Mouse (Mus musculus) erythroblast, adult 5-6 weeks (primary cell): ENCODE results near the gene Ufl1. TPM values are rescaled to one million over a fixed set of nuclear protein-coding genes. Genes with fewer than 3 reads are reported as not detected.
"Not testable (repeated sequence)": the region's sequence is repeated elsewhere in the genome, so short reads cannot be mapped to it uniquely, and the experiment has no call there.

ENCODE experiments used
- ATAC-seq: replicated peaks from 2 replicates; pipeline ENCODE4 v1.8.0; 2016; ENCODE audit warnings: moderate number of reproducible peaks, mild to moderate bottlenecking, moderate TSS enrichment, inconsistent platforms; ENCODE audit not compliant: poor library complexity, low FRiP score, severe bottlenecking
- total RNA-seq, 2 experiments: library from RNA; stranded (forward) in 1 of 2; stranded (reverse) in 1 of 2; fragments of 150-400 nt in 1 of 2; fragments of 200-764, 138-1000 nt in 1 of 2; gene quantifications; 2 replicates each; pipeline versions ENCODE4 v1.2.3 to v1.2.4; 2015 to 2017; ENCODE audit warnings: low replicate concordance in 2 of 2

Gene Ufl1
- total RNA-seq (2015; ENCODE audit: low replicate concordance) (5.6 and 8.2 TPM in 2 replicates), total RNA-seq (2017; ENCODE audit: low replicate concordance) (8.6 and 11.0 TPM in 2 replicates)

- peak; percentile 100 for ATAC-seq
Measured at GRCm38 (mm10) chr4:25281671-25282038, at the start of gene Ufl1. Gene Ufl1 (minus strand): TSS chr4:25281821.

- ATAC-seq: no peak
Measured at GRCm38 (mm10) chr4:25325684-25326220, 44.1 kb upstream of the Ufl1 start.

- ATAC-seq: no peak
Measured at GRCm38 (mm10) chr4:25322631-25323178, 41.1 kb upstream of the Ufl1 start.

- ATAC-seq: no peak
Measured at GRCm38 (mm10) chr4:25313767-25314166, 32.1 kb upstream of the Ufl1 start.

- ATAC-seq: not testable (repeated sequence)
Measured at GRCm38 (mm10) chr4:25285002-25285401, 3.4 kb upstream of the Ufl1 start.

GRCm38 (mm10) chr4:25280938-25281670, 517 bp downstream of the Ufl1 start:
- ATAC-seq: peak; percentile 74

GRCm38 (mm10) chr4:25272861-25273627, 8.6 kb downstream of the Ufl1 start:
- no peak for ATAC-seq

GRCm38 (mm10) chr4:25271926-25272325, 9.7 kb downstream of the Ufl1 start:
- ATAC-seq: no peak

GRCm38 (mm10) chr4:25267144-25267543, 14.5 kb downstream of the Ufl1 start:
- ATAC-seq: no peak

GRCm38 (mm10) chr4:25257822-25258398, 23.7 kb downstream of the Ufl1 start:
- ATAC-seq: no peak

- ATAC-seq: no peak
Measured at GRCm38 (mm10) chr4:25242776-25243175, 38.8 kb downstream of the Ufl1 start, which contains the start of gene Fhl5. Gene Fhl5 (minus strand): TSS chr4:25242876.

GRCm38 (mm10) chr4:25235663-25236062, 46.0 kb downstream of the Ufl1 start:
- ATAC-seq: not testable (repeated sequence)

- not testable (repeated sequence) for ATAC-seq
Measured at GRCm38 (mm10) chr4:25233767-25234166, 47.9 kb downstream of the Ufl1 start.

GRCm38 (mm10) chr4:25232546-25232945, 49.1 kb downstream of the Ufl1 start:
- no peak for ATAC-seq

- no peak for ATAC-seq
Measured at GRCm38 (mm10) chr4:25227527-25227926, 54.1 kb downstream of the Ufl1 start.

GRCm38 (mm10) chr4:25221927-25222326, 59.7 kb downstream of the Ufl1 start:
- ATAC-seq: no peak

- ATAC-seq: no peak
Measured at GRCm38 (mm10) chr4:25213451-25213850, 68.2 kb downstream of the Ufl1 start.

GRCm38 (mm10) chr4:25206166-25206565, 75.5 kb downstream of the Ufl1 start:
- ATAC-seq: no peak
